Mouse (Mus musculus): ENCODE measurements around the gene Cdkal1.

GRCm38 (mm10) chr13:29590164-29590563 is 265.3 kb downstream of the Cdkal1 start:
- TF ChIP-seq EP300 (IDR thresholded peaks at IDR 0.05; ENCODE audit: insufficient read depth, low read depth, low read length) (no peak), POLR2A (IDR thresholded peaks at IDR 0.05; ENCODE audit: insufficient read depth, low read depth, low read length) (no peak)
